Comparison of ENCODE assay signal across 8 mouse cellular contexts in genomic region chr7:111082822-111083732, GRCm38 (mm10). TPM values are rescaled to one million over a fixed set of nuclear protein-coding genes. Genes with fewer than 3 reads are reported as not detected.
DNase-seq lines count a peak whose midpoint lies in the region; ATAC-seq and TF ChIP-seq lines count a peak whose summit lies in the region.

Gene Eif4g2, minus strand, starts transcription at chr7:111083030.

- peak within 1 kb of the TSS; percentile 100 for H3K27ac ChIP-seq in embryonic facial prominence, embryonic 13.5 days
- H3K27ac ChIP-seq in kidney, adult 2 months (ENCODE audit: insufficient read depth, low read depth, low read length): peak within 1 kb of the TSS; percentile 98
- peak within 1 kb of the TSS; percentile 100 for H3K27ac ChIP-seq in limb, embryonic 12.5 days
- peak within 1 kb of the TSS; percentile 100 for H3K27ac ChIP-seq in midbrain, embryonic 15.5 days
- H3K27ac ChIP-seq in spleen, adult 2 months (ENCODE audit: insufficient read depth, low read length): peak within 1 kb of the TSS; percentile 100

- peak within 1 kb of the TSS; percentile 68 for H3K4me3 ChIP-seq in embryonic facial prominence, embryonic 13.5 days
- H3K4me3 ChIP-seq in kidney, adult 2 months (ENCODE audit: insufficient read depth, low read depth, low read length): peak within 1 kb of the TSS; percentile 92
- H3K4me3 ChIP-seq in limb, embryonic 12.5 days (replicated peaks): peak within 1 kb of the TSS; percentile 98
- H3K4me3 ChIP-seq in midbrain, embryonic 15.5 days: peak within 1 kb of the TSS; percentile 97
- peak within 1 kb of the TSS; percentile 100 for H3K4me3 ChIP-seq in spleen, adult 2 months (ENCODE audit: extremely low read depth, insufficient read depth, insufficient read length)

- peaks cover 33% of the 10 kb centered on the region for H3K36me3 ChIP-seq in embryonic facial prominence, embryonic 13.5 days
- peaks cover 22% of the 10 kb centered on the region for H3K36me3 ChIP-seq in kidney, adult 2 months (ENCODE audit: control insufficient read depth, insufficient read depth, low read length)
- peaks cover 34% of the 10 kb centered on the region for H3K36me3 ChIP-seq in limb, embryonic 12.5 days
- H3K36me3 ChIP-seq in midbrain, embryonic 15.5 days (replicated peaks): peaks cover 27% of the 10 kb centered on the region
- peaks cover 28% of the 10 kb centered on the region for H3K36me3 ChIP-seq in spleen, adult 2 months (ENCODE audit: control insufficient read depth, insufficient read depth, low read length)

- peak; percentile 99 for ATAC-seq in embryonic facial prominence, embryonic 13.5 days (ENCODE audit: insufficient number of reproducible peaks, insufficient read depth, low FRiP score, low TSS enrichment, low read depth)
- peak; percentile 99 for ATAC-seq in limb, embryonic 12.5 days (ENCODE audit: insufficient number of reproducible peaks, insufficient read depth, low FRiP score, low TSS enrichment, low read depth)
- ATAC-seq in midbrain, embryonic 15.5 days (replicated peaks): peak; percentile 99

- under 1% methylated on average over 67 of the region's 70 CpGs for whole genome bisulfite sequencing in embryonic facial prominence, embryonic 13.5 days
- WGBS in kidney, adult 2 months: under 1% methylated on average over 70 of the region's 70 CpGs
- WGBS in limb, embryonic 12.5 days: under 1% methylated on average over 70 of the region's 70 CpGs
- WGBS in midbrain, embryonic 15.5 days: under 1% methylated on average over 69 of the region's 70 CpGs
- WGBS in spleen, adult 2 months: under 1% methylated on average over 67 of the region's 70 CpGs

- TF ChIP-seq POLR2A in kidney, adult 2 months (IDR thresholded peaks at IDR 0.05; ENCODE audit: low read depth, low read length): peak; percentile 98
- TF ChIP-seq POLR2A in spleen, adult 2 months (IDR thresholded peaks at IDR 0.05; ENCODE audit: low read depth, low read length): peak; percentile 99

- peak within 1 kb of the TSS; percentile 83 for H3K4me2 ChIP-seq in embryonic facial prominence, embryonic 13.5 days
- H3K4me2 ChIP-seq in limb, embryonic 12.5 days: peak within 1 kb of the TSS; percentile 86
- H3K4me2 ChIP-seq in midbrain, embryonic 15.5 days: peak within 1 kb of the TSS; percentile 58

- H3K4me1 ChIP-seq in embryonic facial prominence, embryonic 13.5 days: peaks cover 25% of the 10 kb centered on the region
- H3K4me1 ChIP-seq in kidney, adult 2 months (ENCODE audit: control insufficient read depth, insufficient read depth, low read length): no peaks in the 10 kb centered on the region
- peaks cover 18% of the 10 kb centered on the region; the same call in 1 of the 2 replicates for H3K4me1 ChIP-seq in limb, embryonic 12.5 days (replicated peaks)
- H3K4me1 ChIP-seq in midbrain, embryonic 15.5 days: peaks cover 30% of the 10 kb centered on the region
- peaks cover 2% of the 10 kb centered on the region; the same call in 1 of the 2 replicates for H3K4me1 ChIP-seq in spleen, adult 2 months (ENCODE audit: control insufficient read depth, insufficient read depth, insufficient read length)

- DNase-seq in 3134 (ENCODE audit: extremely low read depth, insufficient read length, low spot score): peak; percentile 99
- peak; percentile 99 for DNase-seq in adrenal gland, postnatal 36 days
- peak; percentile 97 to 100 for DNase-seq in heart, adult 18-20 months
- peak; percentile 100 for DNase-seq in kidney, adult 2 months
- peak; percentile 95 to 99 for DNase-seq in spleen, adult 2 months (ENCODE audit: low read depth in 1 of 2, low spot score in 2 of 2)

- H3K27me3 ChIP-seq in embryonic facial prominence, embryonic 13.5 days: no peaks in the 10 kb centered on the region
- H3K27me3 ChIP-seq in kidney, adult 2 months (replicated peaks; ENCODE audit: control insufficient read depth, insufficient read depth, low read length): no peaks in the 10 kb centered on the region
- no peaks in the 10 kb centered on the region for H3K27me3 ChIP-seq in limb, embryonic 12.5 days
- no peaks in the 10 kb centered on the region for H3K27me3 ChIP-seq in midbrain, embryonic 15.5 days (replicated peaks)
- no peaks in the 10 kb centered on the region for H3K27me3 ChIP-seq in spleen, adult 2 months (ENCODE audit: control insufficient read depth, insufficient read depth, low read length)

- H3K9me3 ChIP-seq in embryonic facial prominence, embryonic 13.5 days: no peaks in the 10 kb centered on the region
- H3K9me3 ChIP-seq in limb, embryonic 12.5 days: no peaks in the 10 kb centered on the region
- H3K9me3 ChIP-seq in midbrain, embryonic 15.5 days: no peaks in the 10 kb centered on the region

- peak within 1 kb of the TSS; percentile 100 for H3K9ac ChIP-seq in embryonic facial prominence, embryonic 13.5 days
- peak within 1 kb of the TSS; percentile 100 for H3K9ac ChIP-seq in limb, embryonic 12.5 days (replicated peaks)
- H3K9ac ChIP-seq in midbrain, embryonic 15.5 days: peak within 1 kb of the TSS; percentile 100

- no peak for TF ChIP-seq CTCF in kidney, adult 2 months (conservative IDR thresholded peaks at IDR 0.05; ENCODE audit: insufficient read depth, insufficient read length, low read depth, low read length)
- TF ChIP-seq CTCF in spleen, adult 2 months (IDR thresholded peaks at IDR 0.05; ENCODE audit: extremely low read depth, insufficient read depth, insufficient read length, insufficient replicate concordance): no peak

RNA-seq across cellular contexts. Expression of gene Eif4g2, which starts in this region (rescaled TPM):
- total RNA-seq in adrenal gland, postnatal 36 days (2021): 1,000 to 10,000 TPM; 1,018 to 1,041 TPM
- 810 and 879 TPM in 2 replicates for polyA plus RNA-seq in embryonic facial prominence, embryonic 13.5 days (2015; fragmentation: Nextera tagmentation; extraction: Ambion mirVana)
- total RNA-seq in heart, adult 18-20 months (2021): 1,000 to 10,000 TPM; 1,006 to 1,066 TPM
- 124 and 161 TPM in 2 replicates for polyA plus RNA-seq in kidney, adult 2 months (2012; rRNA removed)
- polyA plus RNA-seq in limb, embryonic 12.5 days (2016; fragmentation: Nextera tagmentation; extraction: Ambion mirVana): 1,066 and 1,105 TPM in 2 replicates
- 1,075 and 1,130 TPM in 2 replicates for polyA plus RNA-seq in midbrain, embryonic 15.5 days (2015; fragmentation: Nextera tagmentation; extraction: Ambion mirVana)
- polyA plus RNA-seq in spleen, adult 2 months (2012; rRNA removed): 40.3 and 58.6 TPM in 2 replicates

Comparison
In these comparisons a context has a peak if more than half of its experiments do, and no peak if none do; other contexts are left out.
1. Peak in every context shown above with its lines: DNase-seq, ATAC-seq, H3K4me3 ChIP-seq and H3K27ac ChIP-seq.